Mouse (Mus musculus) heart, postnatal 0 days (tissue): ENCODE results near the gene Sirpa. TPM values are rescaled to one million over a fixed set of nuclear protein-coding genes. Genes with fewer than 3 reads are reported as not detected.

Source experiments
- ATAC-seq: fragments of 200-750 bp; cut with Nextera tagmentation; 2 replicates; pipeline ENCODE4 v1.8.0; 2017; ENCODE audit warnings: low read depth, moderate number of reproducible peaks, moderate library complexity; ENCODE audit not compliant: insufficient read depth
- DNase-seq: peaks from one replicate; pipeline ENCODE4 v3.0.0-alpha.2; 2016; ENCODE audit warnings: low spot score
- H3K27ac ChIP-seq: fragments of 300-500 bp; sonication (generic); 2 replicates; pipeline ENCODE4 v1.5.1; 2014; ENCODE audit warnings: low read depth, mild to moderate bottlenecking
- H3K27me3 ChIP-seq: fragments of 300-500 bp; sonication (generic); 2 replicates; pipeline ENCODE4 v1.6.1; 2014; ENCODE audit warnings: low read length, mixed read lengths; ENCODE audit not compliant: control insufficient read depth, insufficient read depth
- H3K36me3 ChIP-seq: fragments of 300-500 bp; sonication (generic); replicated peaks from 2 replicates; pipeline ENCODE4 v1.6.1; 2014; ENCODE audit warnings: low read length, mixed read lengths; ENCODE audit not compliant: control insufficient read depth, insufficient read depth
- H3K4me1 ChIP-seq: fragments of 300-500 bp; sonication (generic); 2 replicates; pipeline ENCODE4 v1.6.1; 2014; ENCODE audit warnings: antibody characterized with exemption; ENCODE audit not compliant: control insufficient read depth, insufficient read depth
- H3K4me2 ChIP-seq: fragments of 300-500 bp; sonication (generic); 2 replicates; pipeline ENCODE4 v1.6.1; 2014; ENCODE audit warnings: low read depth, mild to moderate bottlenecking, low read length, moderate library complexity
- H3K4me3 ChIP-seq: fragments of 300-500 bp; sonication (generic); 2 replicates; pipeline ENCODE4 v1.5.1; 2014; ENCODE audit warnings: low read depth, low read length
- H3K9ac ChIP-seq: fragments of 300-500 bp; sonication (generic); replicated peaks from 2 replicates; pipeline ENCODE4 v1.6.1; 2014; ENCODE audit warnings: low read depth, low read length, mixed read lengths
- H3K9me3 ChIP-seq: fragments of 300-500 bp; sonication (generic); replicated peaks from 2 replicates; pipeline ENCODE4 v1.6.1; 2016; ENCODE audit warnings: low read length; ENCODE audit not compliant: control insufficient read depth
- CTCF ChIP-seq: IDR thresholded peaks from 2 replicates; pipeline ENCODE4 v1.5.1; 2016; ENCODE audit warnings: antibody characterized with exemption, control low read depth, low read depth
- EP300 ChIP-seq: IDR thresholded peaks from 2 replicates; pipeline ENCODE4 v1.6.1; 2016; ENCODE audit warnings: antibody characterized with exemption, low read depth
- WGBS: fragments of 180-500 bp; shearing (Covaris S2); extraction: QIAGEN DNeasy Blood & Tissue Kit; methylation state at CpG from one replicate; pipeline ENCODE4 v1.1.7; 2014; 5-methylcytosine and 5-hydroxymethylcytosine counted together
- polyA plus RNA-seq: library from polyadenylated mRNA; unstranded; fragments of >200 nt; fragmentation: Nextera tagmentation; extraction: Ambion mirVana; gene quantifications from 2 replicates; pipeline ENCODE4 v1.2.1, GENCODE M21; 2015
- total RNA-seq: library from RNA; depleted of rRNA; stranded (reverse); fragments of >200 nt; gene quantifications from 2 replicates; pipeline ENCODE4 v1.2.3, GENCODE M21; 2014; ENCODE audit warnings: low replicate concordance; rRNA removed

Sirpa gene
- total and polyA plus RNA-seq, 2 experiments from 2014 or later: 10.8 to 43.9 TPM

DNA sequence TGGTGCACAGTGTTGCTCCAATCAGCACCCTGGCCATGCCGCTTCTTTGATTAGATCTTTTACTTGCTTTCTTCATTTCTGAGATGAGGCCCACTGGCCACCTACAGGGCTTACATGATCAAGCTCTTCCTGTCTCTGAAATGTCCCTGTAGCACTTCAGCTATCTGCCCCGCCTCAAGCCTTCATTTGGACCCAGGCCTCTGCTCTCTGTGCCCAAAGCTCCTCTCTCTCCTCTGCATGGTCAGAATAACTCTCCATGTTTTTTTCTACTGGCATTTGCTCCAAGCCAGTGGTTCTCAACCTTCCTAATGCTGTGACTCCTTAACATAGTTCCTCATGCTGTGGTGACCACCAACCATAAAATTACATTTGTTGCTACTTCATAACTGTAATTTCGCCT is 87.6 kb downstream of the Sirpa start:
- DNase-seq (no peak), ATAC-seq (no peak)
- Histone ChIP-seq H3K4me2 (no peak overlapping the region), H3K4me1 (no peaks in the 10 kb centered on the region), H3K9ac (no peak overlapping the region), H3K9me3 (no peaks in the 10 kb centered on the region), H3K36me3 (no peaks in the 10 kb centered on the region), H3K4me3 (no peak overlapping the region), H3K27ac (no peak overlapping the region), H3K27me3 (no peaks in the 10 kb centered on the region)
- TF ChIP-seq EP300: no peak
- TF ChIP-seq CTCF: no peak
- 82% methylated on average over 3 of the region's 3 CpGs for WGBS

Other genes starting within 250 kb of the Sirpa start
- gene Il1b, start 221.7 kb upstream of the Sirpa start, total RNA-seq: 0.62 TPM in 1 of 2 replicates, not detected in the other
- 0.27 and 0.71 TPM in 2 replicates for gene Il1b, start 221.7 kb upstream of the Sirpa start, polyA plus RNA-seq
- not detected in 2 replicates for gene F830045P16Rik, start 56.2 kb upstream of the Sirpa start, total RNA-seq
- gene F830045P16Rik, start 56.2 kb upstream of the Sirpa start, polyA plus RNA-seq: not detected in 2 replicates
- gene Pdyn, start 107.0 kb downstream of the Sirpa start, total RNA-seq: 0.81 TPM in 1 of 2 replicates, not detected in the other
- gene Pdyn, start 107.0 kb downstream of the Sirpa start, polyA plus RNA-seq: 0.04 TPM in 2 replicates
- 11.0 and 11.1 TPM in 2 replicates for gene Stk35, start 207.7 kb downstream of the Sirpa start, total RNA-seq
- 4.5 and 4.7 TPM in 2 replicates for gene Stk35, start 207.7 kb downstream of the Sirpa start, polyA plus RNA-seq